Mouse (Mus musculus) left cerebral cortex, postnatal 25 days (tissue): ENCODE results near the gene Sh3glb2. TPM values are rescaled to one million over a fixed set of nuclear protein-coding genes. Genes with fewer than 3 reads are reported as not detected.

Source experiments
- DNase-seq, 2 experiments: peaks; one replicate each; pipeline ENCODE4 v3.0.0; 2022; ENCODE audit warnings: low spot score in 2 of 2, mixed read lengths in 1 of 2
- intact Hi-C: fragments of 180-260 bp; cut with DNase I; formaldehyde crosslinking; loops from one replicate; pipeline ENCODE4 v1.15.1; 2025
- total RNA-seq, 2 experiments: library from RNA; stranded (reverse); gene quantifications; 2 replicates each; pipeline ENCODE4 v1.2.3; 2021

Gene Sh3glb2
- 100 to 1,000 TPM; 277 to 301 TPM for total RNA-seq

- intact Hi-C loops = no loop called here
Measured at GRCm38 (mm10) chr2:30358533-30359531, at the start of gene Sh3glb2. Gene Sh3glb2, minus strand, starts transcription at chr2:30359337.

GRCm38 (mm10) chr2:30408452-30409100, 49.4 kb upstream of the Sh3glb2 start:
- DNase-seq = no peak
- intact Hi-C loops = no loop called here

More at GRCm38 (mm10) chr2:30358533-30359531, at the start of gene Sh3glb2:
- DNase-seq = peak; percentile 78 to 85

- no peak for DNase-seq
- intact Hi-C loops = no loop called here
Measured at GRCm38 (mm10) chr2:30407778-30408177, 48.6 kb upstream of the Sh3glb2 start.

- no peak for DNase-seq
- intact Hi-C loops = no loop called here
Measured at GRCm38 (mm10) chr2:30407221-30407620, 48.1 kb upstream of the Sh3glb2 start.

GRCm38 (mm10) chr2:30403870-30404269, 44.7 kb upstream of the Sh3glb2 start:
- intact Hi-C loops = no loop called here

GRCm38 (mm10) chr2:30402843-30403242, 43.7 kb upstream of the Sh3glb2 start:
- no peak for DNase-seq
- intact Hi-C loops = no loop called here

More at GRCm38 (mm10) chr2:30403870-30404269, 44.7 kb upstream of the Sh3glb2 start:
- no peak for DNase-seq

- no peak for DNase-seq
- intact Hi-C loops = no loop called here
Measured at GRCm38 (mm10) chr2:30402351-30402826, 43.3 kb upstream of the Sh3glb2 start.

- intact Hi-C loops = no loop called here
Measured at GRCm38 (mm10) chr2:30401581-30401980, 42.4 kb upstream of the Sh3glb2 start.

GRCm38 (mm10) chr2:30399191-30400171, 40.3 kb upstream of the Sh3glb2 start:
- no peak for DNase-seq
- intact Hi-C loops = no loop called here

More at GRCm38 (mm10) chr2:30401581-30401980, 42.4 kb upstream of the Sh3glb2 start:
- no peak for DNase-seq

- DNase-seq = no peak
- intact Hi-C loops = no loop called here
Measured at GRCm38 (mm10) chr2:30397986-30398512, 38.9 kb upstream of the Sh3glb2 start.

GRCm38 (mm10) chr2:30396246-30396645, 37.1 kb upstream of the Sh3glb2 start:
- DNase-seq = no peak
- intact Hi-C loops = no loop called here

- no peak for DNase-seq
- intact Hi-C loops = no loop called here
Measured at GRCm38 (mm10) chr2:30395757-30396156, 36.6 kb upstream of the Sh3glb2 start.

- no peak for DNase-seq
- intact Hi-C loops = loop anchor here (2.0 kb wide), 1 partner anchor 19 kb away; no protein-coding TSS in a partner anchor
Measured at GRCm38 (mm10) chr2:30393370-30393656, 34.2 kb upstream of the Sh3glb2 start.

- peak; percentile 58 to 67 for DNase-seq
- intact Hi-C loops = loop anchor here (2.0 kb wide), 1 partner anchor 20 kb away; no protein-coding TSS in a partner anchor
Measured at GRCm38 (mm10) chr2:30392577-30393369, 33.6 kb upstream of the Sh3glb2 start.

- intact Hi-C loops = loop anchor here (2.0 kb wide), 1 partner anchor 21 kb away; no protein-coding TSS in a partner anchor
- DNase-seq = peak; percentile 98 to 100
Measured at GRCm38 (mm10) chr2:30392114-30392576, 33.0 kb upstream of the Sh3glb2 start, which contains the start of gene Dolpp1. Gene Dolpp1, plus strand, starts transcription at chr2:30392254.

- intact Hi-C loops = no loop called here
- DNase-seq = no peak
Measured at GRCm38 (mm10) chr2:30389000-30389399, 29.9 kb upstream of the Sh3glb2 start.

- intact Hi-C loops = no loop called here
- no peak for DNase-seq
Measured at GRCm38 (mm10) chr2:30386913-30387312, 27.8 kb upstream of the Sh3glb2 start.

GRCm38 (mm10) chr2:30385591-30385990, 26.5 kb upstream of the Sh3glb2 start:
- intact Hi-C loops = no loop called here

More at GRCm38 (mm10) chr2:30385591-30385990, 26.5 kb upstream of the Sh3glb2 start:
- no peak for DNase-seq
